Mouse (Mus musculus): ENCODE measurements at regions not wholly inside any gene's neighbourhood (a gene's known extent, or its start where the extent isn't known, plus 50 kb on each side); places are given as distances from the start of the nearest gene placed in this dataset.
"Not testable (repeated sequence)": the region's sequence is repeated elsewhere in the genome, so short reads cannot be mapped to it uniquely, and the experiment has no call there.

DNA sequence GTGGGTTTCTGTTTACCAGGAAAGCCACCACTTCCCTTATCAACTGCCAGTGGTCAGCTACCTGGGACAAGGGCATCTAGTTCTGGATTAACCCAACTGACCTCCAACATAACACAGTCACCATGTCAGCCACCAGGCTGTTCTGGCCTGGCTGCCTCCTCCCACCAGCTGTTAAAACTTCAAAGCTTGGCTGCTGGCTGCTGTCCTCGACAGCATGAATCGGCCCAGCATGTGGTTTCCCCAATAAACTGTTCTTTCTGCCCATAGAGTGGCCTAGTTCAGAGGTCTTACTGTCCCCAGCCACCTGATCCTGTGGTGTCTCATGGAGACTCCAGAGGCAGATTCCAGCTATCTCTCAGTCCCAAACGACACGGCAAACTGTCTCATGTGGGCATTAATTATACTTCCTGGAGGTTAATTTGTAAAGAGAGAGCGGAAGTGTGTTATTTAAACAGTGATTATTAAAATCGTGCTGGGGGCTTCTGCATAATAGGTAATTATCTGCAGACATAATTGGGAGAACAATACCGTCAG, 219.7 kb downstream of the Matn1 start:
- DNase-seq: no peak

DNA sequence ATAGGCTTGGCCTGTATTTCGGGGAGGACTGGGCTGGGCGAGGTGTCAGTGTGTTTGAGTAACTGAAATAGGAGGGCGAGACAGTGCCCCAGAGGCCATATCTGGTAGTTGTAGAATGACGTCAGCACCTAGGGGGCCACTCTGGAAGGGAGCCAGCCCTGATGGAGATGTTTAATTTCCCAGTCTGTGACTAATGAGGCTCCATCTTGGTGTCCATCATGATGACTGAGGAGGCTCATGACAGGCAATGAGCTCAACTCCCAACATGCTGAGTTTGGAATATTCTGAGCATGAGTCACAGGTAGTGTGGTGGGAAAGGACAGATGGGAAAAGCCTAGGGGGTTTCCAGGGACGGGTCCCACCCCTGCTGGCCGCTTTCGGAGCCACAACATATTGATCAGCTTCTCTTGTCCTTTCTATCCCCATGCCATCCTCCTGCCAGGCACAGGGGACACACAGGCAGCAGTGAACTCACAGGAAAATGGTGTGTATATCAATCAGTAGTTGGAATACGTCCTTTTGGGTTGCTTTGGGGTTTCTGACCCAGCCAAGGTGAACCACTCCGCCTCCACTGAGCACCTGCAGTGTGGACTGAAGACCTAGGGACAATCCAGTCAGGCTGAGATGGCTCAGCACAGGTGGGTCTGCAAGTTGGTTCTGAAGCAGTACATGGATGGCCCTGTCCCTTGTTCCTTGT, 222.5 kb downstream of the Matn1 start:
- DNase-seq: no peak

DNA sequence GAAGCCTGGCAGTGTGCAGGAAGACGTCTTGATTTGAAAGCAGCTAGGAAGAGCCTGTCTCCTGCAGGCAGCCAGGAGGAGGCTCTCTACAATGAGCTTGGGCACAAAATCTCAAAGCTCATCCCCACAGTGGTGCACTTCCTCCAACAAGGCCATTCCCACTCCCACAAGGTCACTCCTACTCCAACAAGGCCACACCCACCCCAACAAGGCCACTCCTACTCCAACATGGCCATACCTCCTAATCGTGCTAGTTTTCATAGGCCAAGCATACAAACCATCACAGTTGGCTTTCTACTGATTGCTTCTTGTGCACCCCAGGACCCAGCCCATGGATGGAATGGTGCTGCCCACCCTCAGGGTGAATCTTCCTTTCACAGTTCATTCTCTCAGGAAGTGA, 223.7 kb downstream of the Matn1 start:
- DNase-seq: no peak

- DNase-seq: no peak
Measured at GRCm38 (mm10) chr4:131173783-131174460, 229.7 kb downstream of the Matn1 start.

GRCm38 (mm10) chr4:131176701-131177100, 232.5 kb downstream of the Matn1 start:
- DNase-seq: no peak

DNA sequence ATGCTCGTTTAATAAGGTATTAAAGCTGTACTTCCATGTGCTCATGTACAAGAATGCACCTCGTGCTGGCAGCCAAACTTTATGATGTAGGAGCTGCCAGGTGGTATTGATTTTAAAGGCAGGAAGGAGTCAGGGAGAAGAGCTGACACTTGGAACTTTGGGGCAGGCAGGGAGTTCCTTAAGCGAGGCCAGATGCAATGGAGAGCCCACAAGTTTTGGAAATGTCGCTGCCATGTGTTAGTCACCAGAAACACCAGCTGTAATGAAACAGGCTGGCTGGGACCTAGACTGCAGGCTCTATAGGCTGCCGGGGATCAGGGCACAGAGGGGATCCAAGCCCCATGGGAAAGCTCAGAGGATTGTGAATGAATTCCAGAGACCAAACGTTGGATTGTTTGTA, 233.7 kb downstream of the Matn1 start:
- DNase-seq: no peak

- DNase-seq: not testable (repeated sequence)
Measured at GRCm38 (mm10) chr4:131178642-131179041, 234.5 kb downstream of the Matn1 start.

GRCm38 (mm10) chr4:131188066-131188465, 243.9 kb downstream of the Matn1 start:
- DNase-seq: no peak

DNA sequence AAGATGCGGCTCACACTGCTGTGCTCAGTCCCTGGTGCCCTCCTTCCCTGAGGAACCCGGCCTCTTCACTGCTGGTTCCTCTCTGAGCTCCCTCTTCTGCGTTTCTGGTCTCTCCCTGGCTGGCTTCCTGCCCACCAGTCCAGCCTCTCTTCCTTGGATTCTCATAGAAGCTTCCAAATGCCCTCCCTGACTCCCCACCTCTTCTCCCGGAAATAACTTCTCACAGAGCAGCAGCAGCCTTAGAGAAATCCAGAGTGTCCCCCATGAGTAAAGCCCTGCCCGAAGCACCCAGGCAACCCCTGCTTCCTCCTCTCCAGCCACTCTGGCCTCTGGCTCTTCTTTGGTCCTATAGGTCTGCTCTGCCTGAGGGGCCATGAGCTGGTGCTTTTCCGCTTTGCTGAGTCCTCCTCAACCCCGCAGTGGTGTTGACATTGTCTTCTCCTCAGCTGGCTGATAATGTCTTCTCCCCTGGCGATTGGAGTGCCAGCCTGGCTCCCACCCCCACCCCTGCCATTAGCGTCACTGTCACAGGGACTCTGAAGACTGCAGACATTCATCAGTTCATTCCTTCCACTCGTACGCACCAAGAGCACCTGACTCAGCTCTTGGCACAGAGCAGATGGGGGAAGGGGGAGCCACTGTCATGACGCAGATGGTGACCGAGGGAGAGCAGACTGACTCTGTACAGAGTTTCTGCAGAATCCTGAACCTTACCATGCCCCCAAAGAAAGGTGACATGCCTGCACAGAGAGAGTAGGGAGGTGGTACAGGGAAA, 247.1 kb downstream of the Matn1 start:
- DNase-seq: no peak

- no peak for DNase-seq
Measured at GRCm38 (mm10) chr4:131193900-131194419, 249.8 kb downstream of the Matn1 start.

- no peak for DNase-seq
Measured at GRCm38 (mm10) chr4:131196147-131196546, 252.0 kb downstream of the Matn1 start.

- DNase-seq: no peak
Measured at GRCm38 (mm10) chr4:131203721-131204120, 259.5 kb downstream of the Matn1 start.

DNA sequence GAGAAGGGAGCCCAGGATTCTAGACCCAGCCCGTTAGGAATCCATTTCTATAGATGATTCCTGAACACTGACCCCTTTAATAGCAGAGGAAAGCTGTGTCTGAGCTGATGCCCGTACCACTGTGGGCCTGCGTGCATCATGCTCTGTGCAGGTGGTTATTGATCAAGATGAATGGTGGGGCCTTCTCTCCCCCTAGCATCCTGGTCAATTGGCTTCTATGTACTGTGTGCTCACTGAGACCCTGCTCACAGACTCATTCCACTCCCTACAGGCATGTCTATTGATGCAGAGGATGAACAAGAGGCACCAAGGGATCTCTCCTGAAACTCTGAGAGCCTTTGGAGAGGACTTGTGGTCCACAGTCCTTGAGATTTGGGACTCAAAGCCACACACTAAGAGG, 260.5 kb downstream of the Matn1 start:
- DNase-seq: no peak

DNA sequence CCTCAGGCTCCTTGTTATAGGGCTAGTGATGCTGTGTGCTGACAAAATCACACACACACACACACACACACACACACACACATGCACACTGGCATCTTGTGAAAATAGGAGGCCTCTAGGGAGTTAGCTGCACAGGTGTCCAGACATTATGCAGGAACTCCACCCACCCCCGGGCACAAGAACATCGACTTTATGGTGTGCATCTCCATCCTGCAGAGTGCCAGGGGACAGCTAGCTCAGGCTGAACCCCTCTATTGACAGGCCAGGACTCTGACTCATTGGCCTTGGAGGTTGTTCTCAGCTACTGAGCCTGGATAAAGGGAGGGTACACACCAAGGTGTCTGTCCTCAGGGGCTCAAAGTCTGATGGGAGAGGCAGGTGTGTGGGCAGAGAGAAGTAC, 260.9 kb downstream of the Matn1 start:
- no peak for DNase-seq

DNA sequence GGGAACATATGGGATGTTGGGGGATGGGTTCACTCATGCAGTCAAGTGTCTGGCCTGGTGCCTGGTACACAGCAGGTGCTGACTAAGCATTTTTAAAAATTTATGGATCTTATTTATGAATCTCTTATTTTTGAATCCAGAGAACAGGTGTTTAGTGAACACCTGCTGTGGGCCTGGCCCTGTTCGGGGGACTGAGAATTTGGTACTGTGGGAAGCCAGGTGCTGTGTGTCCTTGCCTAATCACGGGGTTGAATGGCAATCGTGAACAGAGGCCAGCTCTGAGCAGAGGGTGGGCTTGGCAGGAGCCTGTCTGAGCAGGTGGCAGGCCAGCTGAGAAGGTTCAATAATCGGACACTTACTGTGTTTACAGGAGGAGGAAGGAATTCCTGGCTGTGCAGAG, 261.5 kb downstream of the Matn1 start:
- no peak for DNase-seq

GRCm38 (mm10) chr4:131206181-131206885, 262.1 kb downstream of the Matn1 start:
- DNase-seq: no peak

DNA sequence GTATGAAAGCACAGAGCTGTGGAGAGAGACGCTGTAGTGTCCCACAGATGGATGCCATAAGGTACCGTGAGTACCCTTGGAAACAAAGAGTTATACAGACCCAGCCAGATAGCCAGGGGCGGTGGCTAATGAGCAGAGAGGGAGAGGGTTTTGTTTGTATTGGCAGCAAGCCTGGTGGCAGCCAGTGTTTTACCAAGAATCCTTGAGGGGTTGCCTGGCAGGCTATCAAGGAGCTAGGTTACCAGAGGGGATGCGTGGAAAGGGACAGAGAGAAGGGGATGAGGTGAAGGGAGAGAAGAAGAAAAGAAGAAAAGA, 262.7 kb downstream of the Matn1 start:
- no peak for DNase-seq

GRCm38 (mm10) chr4:131207249-131207648, 263.1 kb downstream of the Matn1 start:
- no peak for DNase-seq

DNA sequence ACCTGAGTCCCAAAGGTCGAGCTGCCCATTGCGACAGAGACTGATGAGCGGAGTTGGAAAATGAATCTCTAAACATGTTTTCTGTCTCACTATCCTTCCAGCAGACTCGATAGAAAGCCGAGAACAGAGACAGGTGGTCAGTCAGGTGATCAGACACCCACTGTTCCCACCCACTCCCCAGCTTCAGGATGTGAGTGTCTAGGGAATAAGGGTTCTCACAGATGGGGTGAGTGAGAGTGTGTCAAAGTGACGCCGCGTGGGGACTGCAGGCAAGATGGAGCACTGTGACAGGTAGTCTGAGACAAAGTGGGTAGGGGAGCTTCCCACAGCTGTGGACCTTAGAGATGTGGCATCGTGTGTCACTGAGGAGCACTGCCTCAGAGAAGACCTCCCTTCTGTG, 264.0 kb downstream of the Matn1 start:
- DNase-seq: no peak

- no peak for DNase-seq
Measured at GRCm38 (mm10) chr4:131208637-131209036, 264.5 kb downstream of the Matn1 start.

DNA sequence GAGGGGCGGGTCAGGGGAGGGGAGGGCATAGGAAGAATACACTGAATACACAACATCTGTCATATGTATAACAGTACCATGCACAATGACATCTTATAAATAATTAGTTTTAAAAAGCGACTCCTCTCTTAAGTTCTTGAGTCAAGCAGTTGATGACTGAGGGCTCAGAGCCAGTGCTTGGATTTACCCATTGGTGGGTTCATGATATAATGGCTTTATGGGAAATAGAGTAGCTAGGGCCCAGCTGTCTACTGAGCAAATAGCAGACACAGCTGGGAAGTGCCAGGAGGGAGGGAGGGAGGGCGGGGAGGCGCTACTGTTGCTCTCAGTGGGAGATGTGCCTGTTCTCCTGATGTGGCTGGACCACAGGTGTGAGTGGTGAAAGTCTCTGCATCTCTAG, 268.5 kb downstream of the Matn1 start:
- DNase-seq: no peak

DNA sequence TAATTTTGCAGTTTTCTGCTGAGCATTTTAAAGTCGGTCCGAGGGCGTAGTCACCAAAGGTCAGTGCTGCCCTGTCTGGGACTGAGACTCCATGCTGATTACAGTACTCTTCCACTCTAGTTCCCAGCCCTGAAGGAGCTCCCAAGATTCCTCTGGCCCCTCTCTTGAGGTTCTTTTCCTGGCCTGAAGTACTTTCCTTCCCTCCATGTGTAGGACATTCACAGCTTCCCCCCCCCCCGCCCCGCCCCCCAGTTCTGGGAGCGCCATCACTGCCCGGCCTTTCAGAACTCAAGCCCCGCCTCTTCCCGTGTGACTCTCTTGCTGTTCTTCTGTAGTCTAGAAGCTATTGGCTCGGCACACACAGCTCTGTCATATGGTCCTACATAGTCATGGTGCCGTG, 271.5 kb downstream of the Matn1 start:
- DNase-seq: no peak

- no peak for DNase-seq
Measured at GRCm38 (mm10) chr4:131216361-131216760, 272.2 kb downstream of the Matn1 start.
